Mouse (Mus musculus): ENCODE measurements around the gene Ccnj.
A peak's percentile ranks its signal among the peaks of the same experiment; 100 is the strongest.

The Ccnj gene

DNA sequence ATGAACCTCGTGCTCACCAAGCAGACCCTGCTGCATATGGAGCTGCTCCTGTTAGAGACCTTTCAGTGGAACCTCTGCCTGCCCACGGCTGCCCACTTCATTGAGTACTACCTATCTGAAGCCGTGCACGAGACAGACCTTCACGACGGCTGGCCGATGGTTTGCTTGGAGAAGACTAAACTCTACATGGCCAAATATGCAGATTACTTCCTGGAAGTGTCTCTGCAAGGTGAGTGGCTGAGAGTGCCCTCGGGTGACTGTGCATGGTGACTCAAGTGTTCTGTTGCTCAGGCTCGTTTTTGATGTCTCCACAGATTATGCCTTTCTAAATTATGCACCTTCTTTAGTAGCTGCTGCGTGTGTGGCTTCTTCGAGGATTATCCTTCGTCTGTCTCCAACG is 13.7 kb downstream of the Ccnj start:
- DNase-seq (ENCODE audit: low spot score) = no peak

GRCm38 (mm10) chr19:40849391-40849790 is 18.3 kb downstream of the Ccnj start:
- DNase-seq (ENCODE audit: low spot score) = no peak

DNA sequence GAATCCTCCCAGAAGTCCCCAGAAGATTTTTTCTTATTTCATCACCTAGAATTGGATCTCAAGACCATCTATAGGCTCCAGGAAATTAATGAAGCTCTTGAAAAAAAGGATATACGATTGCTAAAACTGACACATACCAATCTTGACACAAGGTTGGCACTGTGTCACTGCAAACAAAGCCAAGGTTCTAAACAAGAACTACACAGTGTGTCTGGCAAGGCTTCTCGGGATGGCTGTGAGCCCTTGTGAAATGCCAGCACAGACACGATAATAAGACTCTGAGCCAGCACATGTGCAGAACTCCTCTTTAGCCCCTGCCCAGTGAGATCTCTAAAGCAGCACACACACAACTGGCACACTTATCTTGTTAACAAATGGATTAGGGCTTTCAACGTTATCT is 28.5 kb downstream of the Ccnj start:
- no peak for DNase-seq (ENCODE audit: low spot score)

DNA sequence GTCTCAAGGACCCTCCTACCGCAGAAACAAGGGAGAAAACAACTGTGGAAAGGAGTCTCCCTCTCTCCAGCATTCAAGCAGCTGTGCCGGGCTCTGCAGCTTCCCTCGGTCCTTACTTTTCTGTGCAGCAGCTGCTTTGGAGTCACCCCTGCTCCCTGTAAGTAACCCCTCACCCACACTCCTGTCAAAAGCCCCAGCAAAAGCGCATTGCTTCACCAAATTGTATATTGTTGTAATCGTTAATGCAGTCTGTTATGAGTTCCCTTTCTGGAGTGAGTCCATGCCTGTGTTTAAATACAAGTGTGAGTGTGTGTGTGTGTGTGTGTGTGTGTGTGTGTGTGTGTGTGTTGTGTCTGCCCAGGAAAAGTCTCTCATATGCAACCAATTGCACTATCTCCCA is 37.2 kb downstream of the Ccnj start:
- no peak for DNase-seq (ENCODE audit: low spot score)

- no peak for DNase-seq (ENCODE audit: low spot score)
Observed at GRCm38 (mm10) chr19:40869425-40870105, 38.5 kb downstream of the Ccnj start.

- peak; percentile 97 for DNase-seq (ENCODE audit: low spot score)
Observed at GRCm38 (mm10) chr19:40872955-40873665, 42.0 kb downstream of the Ccnj start.

GRCm38 (mm10) chr19:40881700-40882099 is 50.6 kb downstream of the Ccnj start:
- no peak for DNase-seq (ENCODE audit: low spot score)

- DNase-seq (ENCODE audit: low spot score) = no peak
Observed at GRCm38 (mm10) chr19:40888887-40889286, 57.8 kb downstream of the Ccnj start.

DNA sequence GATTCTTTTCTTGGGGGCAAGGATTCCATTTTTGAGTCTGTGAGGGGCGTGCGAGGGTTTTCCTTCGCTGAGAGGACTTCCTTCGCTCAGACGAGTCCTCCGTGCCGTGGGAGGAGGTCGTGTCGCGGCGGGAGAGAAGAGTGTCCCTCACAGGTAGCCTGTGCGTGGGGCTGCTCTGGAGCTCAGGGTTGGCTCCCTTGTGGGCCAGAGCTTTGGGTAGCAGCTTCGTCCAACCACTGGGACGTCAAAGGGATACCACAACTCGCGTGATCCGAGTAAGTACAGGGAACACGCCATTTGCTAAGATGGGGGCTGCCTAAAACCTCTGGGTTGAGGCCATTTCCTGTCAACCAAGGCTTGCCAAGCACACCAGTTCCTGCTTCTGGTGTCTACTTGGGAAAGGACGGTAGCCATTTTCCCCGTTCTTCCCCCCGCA is 63.0 kb downstream of the Ccnj start:
- DNase-seq (ENCODE audit: low spot score) = no peak

DNA sequence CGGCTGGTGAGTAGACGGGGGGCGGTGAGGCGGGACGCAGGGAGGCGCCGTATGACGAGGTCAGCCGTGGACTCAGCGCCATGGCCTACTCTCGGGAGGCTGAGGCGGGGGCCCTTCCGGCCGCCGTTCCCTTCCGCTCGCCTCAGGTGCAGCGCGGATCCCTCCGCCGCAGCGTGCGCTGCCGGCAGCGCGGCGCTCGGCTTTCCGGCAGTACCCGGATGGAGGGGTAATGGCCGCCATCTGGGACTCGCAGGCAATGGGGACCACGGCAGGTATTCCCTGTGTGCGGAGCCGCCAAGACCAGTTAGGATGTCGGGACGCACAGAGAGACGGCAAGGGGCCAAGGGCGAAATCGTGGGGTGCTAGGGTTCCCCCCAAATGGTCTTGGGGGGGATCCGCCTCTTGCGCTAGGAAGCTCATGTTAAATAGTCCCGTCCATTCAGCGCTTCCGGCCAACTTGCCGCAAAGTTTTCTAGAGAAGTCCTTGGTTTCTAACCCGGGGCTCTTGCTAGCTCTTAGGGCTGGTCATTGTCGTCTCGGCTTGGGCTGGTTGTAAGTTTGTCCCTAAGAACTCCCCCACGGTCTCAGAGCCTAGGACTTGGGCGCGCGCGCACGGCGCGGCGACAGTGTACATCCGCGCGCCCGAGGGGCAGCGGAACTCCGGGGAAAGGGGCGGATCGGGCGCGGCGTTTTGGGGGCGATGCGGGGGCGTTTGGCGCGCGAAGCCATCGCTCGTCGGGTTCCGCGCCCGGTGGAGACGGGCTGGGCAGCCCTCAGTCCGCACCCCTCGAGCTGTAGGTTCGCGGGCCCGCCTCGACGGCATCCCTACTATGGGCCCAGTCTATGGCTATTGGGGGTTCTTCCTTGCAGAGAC is 63.7 kb downstream of the Ccnj start, which contains the start of gene Zfp518a:
TSS of gene Zfp518a (plus strand) at position 187 of the 874 bp plus-strand sequence.
- peak; percentile 93 for DNase-seq (ENCODE audit: low spot score)

- no peak for DNase-seq (ENCODE audit: low spot score)
Observed at GRCm38 (mm10) chr19:40895393-40895703, 64.3 kb downstream of the Ccnj start.
